Mouse (Mus musculus) small intestine, adult 2 months (tissue): Measurements from ENCODE around the gene F11r.

Experiments
- CTCF ChIP-seq: fragments of 200-500 bp; IDR thresholded peaks from 2 replicates; pipeline ENCODE4 v1.5.1; 2012; ENCODE audit warnings: low read depth, mild to moderate bottlenecking, control low read depth, inconsistent platforms, low read length, moderate library complexity, mixed read lengths; ENCODE audit not compliant: insufficient replicate concordance, insufficient read length; ENCODE audit errors: extremely low read depth
- POLR2A ChIP-seq: fragments of 200-500 bp; IDR thresholded peaks from 2 replicates; pipeline ENCODE4 v1.6.1; 2012; ENCODE audit warnings: low read depth, mild to moderate bottlenecking, control low read depth, inconsistent platforms, low read length, moderate library complexity

- TF ChIP-seq POLR2A (no peak), CTCF (peak; percentile 74; the same call in 1 of the 2 replicates)
Observed at GRCm38 (mm10) chr1:171470371-171470871, 33.1 kb downstream of the F11r start.
